Mouse (Mus musculus): Measurements from ENCODE around the gene Slc44a5.

GRCm38 (mm10) chr3:153973949-153974760, 919 bp downstream of the Slc44a5 start:
- no peak for TF ChIP-seq POLR2A (IDR thresholded peaks at IDR 0.05; ENCODE audit: low read depth, low read length)
- no peak for TF ChIP-seq CTCF (IDR thresholded peaks at IDR 0.05; ENCODE audit: borderline replicate concordance, insufficient read depth, low read length)
